Mouse (Mus musculus) CH12.LX (cell line): ENCODE data around the gene Sfmbt1. TPM values are rescaled to one million over a fixed set of nuclear protein-coding genes. Genes with fewer than 3 reads are reported as not detected.

Experiments used
- DNase-seq: peaks from one replicate; pipeline ENCODE4 v3.0.0-alpha.2; 2013; ENCODE audit errors: extremely low read depth
- H3K27ac ChIP-seq: 2 replicates; pipeline ENCODE4 v1.5.1; 2012; ENCODE audit warnings: low read depth, mild to moderate bottlenecking, control low read depth, moderate library complexity; ENCODE audit not compliant: insufficient read depth
- H3K27me3 ChIP-seq: replicated peaks from 2 replicates; pipeline ENCODE3; 2012; ENCODE audit warnings: inconsistent platforms
- H3K36me3 ChIP-seq, 2 experiments: replicated peaks in 1 of 2; 2 replicates each; pipeline versions ENCODE3 to v1.6.1; 2012; ENCODE audit warnings: inconsistent platforms in 1 of 2, low read length in 1 of 2, mild to moderate bottlenecking in 1 of 2, mixed read lengths in 1 of 2, moderate library complexity in 1 of 2; ENCODE audit not compliant: control insufficient read depth in 1 of 2, insufficient read depth in 1 of 2
- H3K4me1 ChIP-seq, 2 experiments: 2 replicates each; pipeline ENCODE4 v1.6.1; 2012; ENCODE audit warnings: inconsistent platforms in 1 of 2, moderate library complexity in 1 of 2; ENCODE audit not compliant: insufficient read depth in 2 of 2, control insufficient read depth in 1 of 2
- H3K4me2 ChIP-seq: 2 replicates; pipeline ENCODE4 v1.6.1; 2012; ENCODE audit warnings: low read depth, mild to moderate bottlenecking, control low read depth; ENCODE audit not compliant: poor library complexity, insufficient read depth, severe bottlenecking
- H3K4me3 ChIP-seq, 3 experiments: fragments of 150-350 bp in 1 of 3; sonication (generic) in 1 of 3; replicated peaks in 1 of 3; 2 replicates each; pipeline versions ENCODE3 to v1.5.1; 2011 to 2012; ENCODE audit warnings: low read depth in 2 of 3, low read length in 2 of 3, mild to moderate bottlenecking in 2 of 3, moderate library complexity in 2 of 3, control low read depth in 1 of 3, improper control_type of control experiment in 1 of 3, inconsistent platforms in 1 of 3, mixed read lengths in 1 of 3; ENCODE audit not compliant: poor library complexity in 1 of 3
- H3K79me2 ChIP-seq: replicated peaks from 2 replicates; pipeline ENCODE4 v1.6.1; 2012; ENCODE audit warnings: mild to moderate bottlenecking, moderate library complexity; ENCODE audit not compliant: control insufficient read depth, poor library complexity, insufficient read depth, severe bottlenecking; ENCODE audit errors: extremely low read depth
- H3K9ac ChIP-seq: 2 replicates; pipeline ENCODE4 v1.6.1; 2012; ENCODE audit warnings: low read depth, mild to moderate bottlenecking, control low read depth, moderate library complexity; ENCODE audit not compliant: insufficient read depth
- H3K9me3 ChIP-seq: replicated peaks from 2 replicates; pipeline ENCODE3; 2012; ENCODE audit warnings: low read length, inconsistent platforms, mixed read lengths
- CHD1 ChIP-seq: IDR thresholded peaks from 2 replicates; pipeline ENCODE4 v1.6.1; 2012; ENCODE audit warnings: low read depth, low read length, improper control_type of control experiment, inconsistent platforms
- CHD2 ChIP-seq: IDR thresholded peaks from 2 replicates; pipeline ENCODE4 v1.6.1; 2011; ENCODE audit warnings: low read length, improper control_type of control experiment
- CTCF ChIP-seq, 2 experiments: IDR thresholded peaks in 1 of 2; conservative IDR thresholded peaks in 1 of 2; 2 replicates each; pipeline ENCODE4 v1.5.1; 2011 to 2012; ENCODE audit warnings: low read depth in 2 of 2, low read length in 2 of 2, improper control_type of control experiment in 1 of 2, inconsistent platforms in 1 of 2, mild to moderate bottlenecking in 1 of 2, moderate library complexity in 1 of 2
- EP300 ChIP-seq: IDR thresholded peaks from 2 replicates; pipeline ENCODE4 v1.6.1; 2011; ENCODE audit warnings: low read length, improper control_type of control experiment
- ETS1 ChIP-seq: conservative IDR thresholded peaks from 2 replicates; pipeline ENCODE4 v1.6.1; 2012; ENCODE audit warnings: low read depth, mild to moderate bottlenecking, inconsistent platforms, low read length, improper control_type of control experiment, moderate library complexity
- GABPA ChIP-seq: IDR thresholded peaks from 2 replicates; pipeline ENCODE4 v1.6.1; 2012; ENCODE audit warnings: low read depth, low read length, improper control_type of control experiment, inconsistent platforms; ENCODE audit not compliant: insufficient replicate concordance
- IRF4 ChIP-seq: IDR thresholded peaks from 2 replicates; pipeline ENCODE4 v1.6.1; 2014; ENCODE audit warnings: low read depth, mild to moderate bottlenecking, inconsistent platforms, low read length, improper control_type of control experiment
- JUN ChIP-seq: IDR thresholded peaks from 2 replicates; pipeline ENCODE4 v1.6.1; 2011; ENCODE audit warnings: low read depth, mild to moderate bottlenecking, low read length, improper control_type of control experiment, moderate library complexity; ENCODE audit not compliant: insufficient read depth
- KAT2A ChIP-seq: IDR thresholded peaks from 2 replicates; pipeline ENCODE4 v1.6.1; 2012; ENCODE audit warnings: low read length, improper control_type of control experiment, inconsistent platforms; ENCODE audit not compliant: insufficient replicate concordance
- MAFK ChIP-seq: IDR thresholded peaks from 2 replicates; pipeline ENCODE4 v1.6.1; 2011; ENCODE audit warnings: low read length, improper control_type of control experiment; ENCODE audit not compliant: insufficient replicate concordance
- MEF2A ChIP-seq: IDR thresholded peaks from 2 replicates; pipeline ENCODE4 v1.6.1; 2014; ENCODE audit warnings: low read depth, mild to moderate bottlenecking, inconsistent platforms, low read length, improper control_type of control experiment, borderline replicate concordance
- MXI1 ChIP-seq: IDR thresholded peaks from 2 replicates; pipeline ENCODE4 v1.6.1; 2011; ENCODE audit warnings: mild to moderate bottlenecking, low read depth, low read length, improper control_type of control experiment
- NELFE ChIP-seq: IDR thresholded peaks from 2 replicates; pipeline ENCODE4 v1.6.1; 2011; ENCODE audit warnings: low read depth, low read length, improper control_type of control experiment
- PAX5 ChIP-seq: IDR thresholded peaks from 2 replicates; pipeline ENCODE4 v1.6.1; 2012; ENCODE audit warnings: low read length, inconsistent platforms, mixed read lengths
- POLR2A ChIP-seq: IDR thresholded peaks from 2 replicates; pipeline ENCODE4 v1.6.1; 2011; ENCODE audit warnings: low read depth, mild to moderate bottlenecking, improper control_type of control experiment, low read length
- RCOR1 ChIP-seq: conservative IDR thresholded peaks from 2 replicates; pipeline ENCODE4 v1.6.1; 2012; ENCODE audit warnings: low read depth, mild to moderate bottlenecking, inconsistent platforms, low read length, improper control_type of control experiment
- SIN3A ChIP-seq: IDR thresholded peaks from 2 replicates; pipeline ENCODE4 v1.6.1; 2012; ENCODE audit warnings: low read length, improper control_type of control experiment, inconsistent platforms
- SMC3 ChIP-seq: IDR thresholded peaks from 2 replicates; pipeline ENCODE4 v1.6.1; 2011; ENCODE audit warnings: low read depth, low read length, improper control_type of control experiment
- TBP ChIP-seq: conservative IDR thresholded peaks from 2 replicates; pipeline ENCODE4 v1.6.1; 2011; ENCODE audit warnings: low read depth, low read length, improper control_type of control experiment
- TCF12 ChIP-seq: IDR thresholded peaks from 2 replicates; pipeline ENCODE4 v1.6.1; 2014; ENCODE audit warnings: low read depth, mild to moderate bottlenecking, inconsistent platforms, low read length, improper control_type of control experiment
- UBTF ChIP-seq: IDR thresholded peaks from 2 replicates; pipeline ENCODE4 v1.6.1; 2012; ENCODE audit warnings: low read depth, mild to moderate bottlenecking, inconsistent platforms, low read length, improper control_type of control experiment, moderate library complexity
- USF2 ChIP-seq: conservative IDR thresholded peaks from 2 replicates; pipeline ENCODE4 v1.6.1; 2011; ENCODE audit warnings: low read depth, low read length, improper control_type of control experiment
- ZC3H11A ChIP-seq: IDR thresholded peaks from 2 replicates; pipeline ENCODE4 v1.6.1; 2012; ENCODE audit warnings: low read depth, mild to moderate bottlenecking, inconsistent platforms, low read length, improper control_type of control experiment
- ZKSCAN1 ChIP-seq: IDR thresholded peaks from 2 replicates; pipeline ENCODE4 v1.6.1; 2012; ENCODE audit warnings: low read depth, inconsistent platforms, low read length, improper control_type of control experiment, borderline replicate concordance
- dilution Hi-C: fragments of 300-500 bp; cut with MboI; formaldehyde crosslinking; loops from 2 replicates; pipeline ENCODE4 v1.14.3; 2020; ENCODE audit warnings: low sequenced_read_pairs; ENCODE audit not compliant: extremely low pct_unique_long_range_greater_than_20kb, extremely low pct_ligation_motif_present
- in situ Hi-C: fragments of 300-500 bp; cut with MboI; formaldehyde crosslinking; loops from 3 replicates; pipeline ENCODE4 v1.14.3; 2019; ENCODE audit warnings: low sequenced_read_pairs, low pct_ligation_motif_present, low pct_unique_long_range_greater_than_20kb, mixed read lengths
- polyA plus RNA-seq: library from polyadenylated mRNA; unstranded; fragments of >175 nt; gene quantifications from 2 replicates; pipeline ENCODE4 v1.2.1, GENCODE M21; 2012; ENCODE audit warnings: low read depth; ENCODE audit not compliant: insufficient read length
- total RNA-seq, 2 experiments: library from RNA; depleted of rRNA; stranded (reverse); fragments of 300-350 nt in 1 of 2; fragments of >200 nt in 1 of 2; gene quantifications; 2 replicates each; pipeline ENCODE4 v1.2.3; 2012 to 2014

Gene Sfmbt1
- total and polyA plus RNA-seq, 3 experiments: 2.4 to 6.0 (median 5.1) TPM

DNA sequence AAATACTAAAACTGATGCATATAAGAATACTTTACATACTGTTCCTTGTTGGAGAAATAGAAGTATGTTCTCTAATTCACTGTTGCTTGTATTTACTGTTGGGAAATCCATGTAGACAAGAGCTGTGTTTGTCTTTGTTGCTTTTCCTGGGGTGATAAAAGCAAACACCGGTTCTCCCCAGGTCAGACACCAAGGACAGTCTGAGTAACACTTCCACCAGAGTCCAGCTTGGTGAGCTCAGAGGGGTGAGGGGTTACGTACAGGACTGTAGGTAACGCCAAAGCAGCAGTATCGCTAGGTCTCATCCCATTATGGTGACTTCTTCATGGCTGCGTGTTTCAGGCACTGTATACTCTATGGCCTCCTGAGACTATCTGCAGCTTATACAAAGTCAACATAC, 20.0 kb downstream of the Sfmbt1 start:
- Histone ChIP-seq H3K4me3 (no peak overlapping the region), H3K79me2 (peaks cover 9% of the 10 kb centered on the region), H3K36me3 (peaks cover 0 to 3% of the 10 kb centered on the region in 2 experiments), H3K27me3 (no peaks in the 10 kb centered on the region), H3K9ac (no peak overlapping the region), H3K9me3 (no peaks in the 10 kb centered on the region), H3K4me2 (no peak overlapping the region)
- in situ Hi-C loops: no loop called here
- TF ChIP-seq PAX5 (no peak), MAFK (no peak), NELFE (no peak), ETS1 (no peak), UBTF (no peak), RCOR1 (no peak), CTCF (conservative IDR thresholded peaks at IDR 0.05 in 1 of 2, IDR thresholded peaks at IDR 0.05 in 1 of 2; ENCODE audit: low read depth in 2 of 2, low read length in 2 of 2) (no peak), CHD2 (no peak), TBP (no peak), EP300 (no peak), ZKSCAN1 (no peak), MXI1 (no peak), GABPA (no peak)
- TF ChIP-seq, all 38 proteins: peak for 0
- Histone ChIP-seq H3K27ac (no peak overlapping the region), H3K4me1 (0 out of 4 replicates have a peak, but pooled peaks cover 0 to 2% of the 10 kb centered on the region in 2 experiments)
- dilution Hi-C loops: no loop called here
- DNase-seq: no peak

GRCm38 (mm10) chr14:30735810-30736209, 21.2 kb downstream of the Sfmbt1 start:
- in situ Hi-C loops: no loop called here
- DNase-seq: no peak
- H3K4me1 ChIP-seq: 0 out of 4 replicates have a peak, but pooled peaks cover 0 to 2% of the 10 kb centered on the region in 2 experiments
- no peaks in the 10 kb centered on the region for H3K9me3 ChIP-seq
- H3K27me3 ChIP-seq: no peaks in the 10 kb centered on the region
- peaks cover 10% of the 10 kb centered on the region for H3K79me2 ChIP-seq
- H3K36me3 ChIP-seq: peaks cover 0 to 3% of the 10 kb centered on the region in 2 experiments
- no peak overlapping the region for H3K27ac ChIP-seq
- no peak for TF ChIP-seq TBP
- no peak for TF ChIP-seq NELFE
- TF ChIP-seq JUN: no peak
- no peak for TF ChIP-seq USF2
- no peak for TF ChIP-seq SIN3A
- no peak for TF ChIP-seq MAFK
- no peak for TF ChIP-seq MEF2A
- TF ChIP-seq UBTF: no peak
- TF ChIP-seq IRF4: no peak
- no peak for TF ChIP-seq KAT2A
- no peak for TF ChIP-seq TCF12
- TF ChIP-seq CHD1: no peak
- no peak for TF ChIP-seq POLR2A
- TF ChIP-seq ZC3H11A: no peak
- TF ChIP-seq SMC3: no peak
- H3K4me3 ChIP-seq: no peak overlapping the region
- dilution Hi-C loops: no loop called here
- H3K9ac ChIP-seq: no peak overlapping the region
- H3K4me2 ChIP-seq: no peak overlapping the region
